11 mouse cellular contexts compared by ENCODE assay signal in the genomic region with DNA sequence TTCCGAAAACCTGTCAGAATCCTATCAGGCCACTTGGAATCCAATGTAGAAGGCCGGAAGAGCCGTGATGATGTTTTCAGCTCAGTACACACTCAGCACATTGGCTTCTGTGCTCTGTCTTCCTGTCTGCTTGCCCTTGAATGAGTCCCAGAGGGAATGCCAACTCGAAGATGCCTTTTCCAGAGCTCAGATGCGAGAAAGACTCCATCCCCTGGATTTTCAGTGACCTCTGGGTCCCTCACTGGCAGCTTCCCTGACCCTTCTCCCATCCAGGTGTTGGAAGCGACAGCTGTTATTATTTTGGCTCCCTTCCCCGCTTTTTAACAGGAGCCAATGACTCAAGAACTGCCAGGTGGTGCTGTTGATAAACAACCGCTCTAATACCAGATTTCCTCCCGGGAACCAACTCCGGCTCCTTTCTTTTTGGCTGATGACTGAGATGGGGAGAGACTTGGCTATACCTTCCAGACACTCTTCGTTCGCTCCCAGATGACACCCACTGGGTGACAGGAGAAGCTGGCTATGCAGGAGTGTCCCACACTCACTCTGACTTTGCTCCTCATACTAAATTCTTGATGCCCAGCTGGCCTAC.
DNase-seq lines count a peak whose midpoint lies in the region; ATAC-seq and TF ChIP-seq lines count a peak whose summit lies in the region.
"Had no signal": no experiment of that assay in that cellular context is flagged by ENCODE, and none has a peak within 500 bp of the region (broad histone marks: within the 10 kb centered on the region; RNA-seq: fewer than 3 reads in every experiment).

No protein-coding gene starts in this region.

- H3K9me3 ChIP-seq in hindbrain, postnatal 0 days (ENCODE audit: low read length): no peaks in the 10 kb centered on the region
- no peaks in the 10 kb centered on the region for H3K9me3 ChIP-seq in hindbrain, embryonic 16.5 days (ENCODE audit: control insufficient read depth, low read length)
- H3K9me3 ChIP-seq: limb, embryonic 12.5 days; lung, embryonic 15.5 days had no signal

- no peak overlapping the region for H3K4me3 ChIP-seq in hindbrain, postnatal 0 days (ENCODE audit: low read length)
- no peak overlapping the region for H3K4me3 ChIP-seq in hindbrain, embryonic 16.5 days (ENCODE audit: low read length)
- H3K4me3 ChIP-seq: limb, embryonic 12.5 days; lung, embryonic 15.5 days had no signal

- peak; percentile 16 for DNase-seq in adrenal gland, postnatal 14 days
- no peak for DNase-seq in adrenal gland, adult 18-20 months (ENCODE audit: low spot score in 2 of 2)
- peak; percentile 15 for DNase-seq in hindbrain, postnatal 0 days (ENCODE audit: low spot score)
- DNase-seq in heart, adult 9 months (ENCODE audit: low spot score in 2 of 2): peak; percentile 48 to 77
- DNase-seq in kidney, postnatal 10 days: peak; percentile 41
- DNase-seq in thymus, postnatal 0 days (ENCODE audit: low spot score): no peak
- no peak for DNase-seq in c-Kit-positive CD71-positive TER-119-positive erythroid progenitor cells, embryonic 14.5 days (ENCODE audit: low spot score)

- H3K27ac ChIP-seq in hindbrain, postnatal 0 days: no peak overlapping the region
- H3K27ac ChIP-seq in hindbrain, embryonic 16.5 days (ENCODE audit: low read depth, low read length): no peak overlapping the region
- H3K27ac ChIP-seq: limb, embryonic 12.5 days; lung, embryonic 15.5 days had no signal

- ATAC-seq in hindbrain, postnatal 0 days: no peak
- ATAC-seq in hindbrain, embryonic 16.5 days: no peak
- ATAC-seq: inflammation-experienced regulatory T-cells, adult 6 months had no signal

- no peaks in the 10 kb centered on the region for H3K4me1 ChIP-seq in hindbrain, postnatal 0 days (ENCODE audit: insufficient read depth, low read length)
- no peaks in the 10 kb centered on the region for H3K4me1 ChIP-seq in hindbrain, embryonic 16.5 days (ENCODE audit: control insufficient read depth, insufficient read depth, low read depth, low read length)
- H3K4me1 ChIP-seq: lung, embryonic 15.5 days had no signal

- TF ChIP-seq CTCF in hindbrain, postnatal 0 days (IDR thresholded peaks at IDR 0.05; ENCODE audit: low read depth): no peak

- 70% methylated on average over 12 of the region's 12 CpGs for WGBS in hindbrain, postnatal 0 days
- 75% methylated on average over 12 of the region's 12 CpGs for WGBS in hindbrain, embryonic 16.5 days

- H3K4me2 ChIP-seq in hindbrain, postnatal 0 days (ENCODE audit: low read depth, low read length): no peak overlapping the region
- H3K4me2 ChIP-seq in hindbrain, embryonic 16.5 days (ENCODE audit: low read length): no peak overlapping the region
- H3K4me2 ChIP-seq: limb, embryonic 12.5 days; lung, embryonic 15.5 days had no signal

- H3K9ac ChIP-seq in hindbrain, postnatal 0 days (replicated peaks; ENCODE audit: low read length): no peak overlapping the region
- H3K9ac ChIP-seq in hindbrain, embryonic 16.5 days (ENCODE audit: low read depth, low read length): no peak overlapping the region
- H3K9ac ChIP-seq: limb, embryonic 12.5 days; lung, embryonic 15.5 days had no signal

- no peaks in the 10 kb centered on the region for H3K36me3 ChIP-seq in hindbrain, postnatal 0 days (ENCODE audit: insufficient read depth, low read length)
- H3K36me3 ChIP-seq in hindbrain, embryonic 16.5 days (ENCODE audit: control insufficient read depth, insufficient read depth, low read length): no peaks in the 10 kb centered on the region
- H3K36me3 ChIP-seq: limb, embryonic 12.5 days; lung, embryonic 15.5 days had no signal

- no peaks in the 10 kb centered on the region for H3K27me3 ChIP-seq in hindbrain, postnatal 0 days (ENCODE audit: insufficient read depth, low read length)
- no peaks in the 10 kb centered on the region for H3K27me3 ChIP-seq in hindbrain, embryonic 16.5 days (replicated peaks; ENCODE audit: control insufficient read depth, insufficient read depth, low read length)
- H3K27me3 ChIP-seq: limb, embryonic 12.5 days; lung, embryonic 15.5 days had no signal

Comparison
In these comparisons a context has a peak if more than half of its experiments do, and no peak if none do; other contexts are left out.
1. DNase-seq: peak in adrenal gland, postnatal 14 days (single experiment), hindbrain, postnatal 0 days (single experiment), heart, adult 9 months (2 of 2) and kidney, postnatal 10 days (single experiment); none in adrenal gland, adult 18-20 months (0 of 2), thymus, postnatal 0 days (single experiment) and c-Kit-positive CD71-positive TER-119-positive erythroid progenitor cells, embryonic 14.5 days (single experiment).